Mouse (Mus musculus) monocyte, adult 2 months (primary cell): ENCODE results near the gene Mlph.

Experiments used
- DNase-seq, 2 experiments: peaks; one replicate each; pipeline ENCODE4 v3.0.0; 2022; ENCODE audit warnings: low spot score in 2 of 2, low read depth in 1 of 2

The Mlph gene

GRCm38 (mm10) chr1:90914948-90915569 lies at the start of gene Mlph:
Mlph (plus strand) TSS chr1:90915085.
- no peak for DNase-seq

GRCm38 (mm10) chr1:90866734-90867133 lies 48.2 kb upstream of the Mlph start:
- no peak for DNase-seq

GRCm38 (mm10) chr1:90870581-90870980 lies 44.3 kb upstream of the Mlph start:
- no peak for DNase-seq

- no peak for DNase-seq
These were observed 39.5 kb upstream of the Mlph start for GRCm38 (mm10) chr1:90875371-90875770.

GRCm38 (mm10) chr1:90875961-90876360 lies 38.9 kb upstream of the Mlph start:
- no peak for DNase-seq

GRCm38 (mm10) chr1:90876486-90877270 lies 38.2 kb upstream of the Mlph start:
- DNase-seq: no peak

GRCm38 (mm10) chr1:90885771-90886460 lies 29.0 kb upstream of the Mlph start:
- DNase-seq: no peak

GRCm38 (mm10) chr1:90894521-90894920 lies 20.4 kb upstream of the Mlph start:
- no peak for DNase-seq

GRCm38 (mm10) chr1:90895004-90895403 lies 19.9 kb upstream of the Mlph start:
- DNase-seq: no peak

GRCm38 (mm10) chr1:90896281-90896680 lies 18.6 kb upstream of the Mlph start:
- DNase-seq: no peak

- no peak for DNase-seq
These were observed 18.0 kb upstream of the Mlph start for GRCm38 (mm10) chr1:90896741-90897361.

- DNase-seq: no peak
These were observed 16.9 kb upstream of the Mlph start for GRCm38 (mm10) chr1:90898012-90898411.

- DNase-seq: no peak
These were observed 15.1 kb upstream of the Mlph start for GRCm38 (mm10) chr1:90899816-90900215.

GRCm38 (mm10) chr1:90900406-90900805 lies 14.5 kb upstream of the Mlph start:
- DNase-seq: no peak

- DNase-seq: no peak
These were observed 13.6 kb upstream of the Mlph start for GRCm38 (mm10) chr1:90901246-90901645.

GRCm38 (mm10) chr1:90901681-90902208 lies 13.1 kb upstream of the Mlph start:
- no peak for DNase-seq

- DNase-seq: no peak
These were observed 12.1 kb upstream of the Mlph start for GRCm38 (mm10) chr1:90902751-90903150.

GRCm38 (mm10) chr1:90903211-90903945 lies 11.5 kb upstream of the Mlph start:
- no peak for DNase-seq

GRCm38 (mm10) chr1:90903971-90904458 lies 10.9 kb upstream of the Mlph start:
- DNase-seq: no peak

GRCm38 (mm10) chr1:90904729-90905404 lies 10.0 kb upstream of the Mlph start:
- no peak for DNase-seq
